Mouse (Mus musculus) embryonic facial prominence, embryonic 13.5 days (tissue): ENCODE results near the gene Zbtb48. TPM values are rescaled to one million over a fixed set of nuclear protein-coding genes. Genes with fewer than 3 reads are reported as not detected.
A peak's percentile ranks its signal among the peaks of the same experiment; 100 is the strongest.

Experiments
- ATAC-seq: fragments of 200-750 bp; cut with Nextera tagmentation; 2 replicates; pipeline ENCODE4 v1.8.0; 2017; ENCODE audit warnings: low read depth; ENCODE audit not compliant: insufficient number of reproducible peaks, insufficient read depth, low FRiP score, low TSS enrichment
- H3K27ac ChIP-seq: fragments of 300-500 bp; sonication (generic); 2 replicates; pipeline ENCODE4 v1.5.1; 2015; ENCODE audit warnings: moderate library complexity, mild to moderate bottlenecking, inconsistent platforms
- H3K27me3 ChIP-seq: fragments of 300-500 bp; sonication (generic); 2 replicates; pipeline ENCODE4 v1.6.1; 2015; ENCODE audit warnings: mild to moderate bottlenecking, inconsistent platforms
- H3K36me3 ChIP-seq: fragments of 300-500 bp; sonication (generic); 2 replicates; pipeline ENCODE4 v1.6.1; 2015; ENCODE audit warnings: mild to moderate bottlenecking, inconsistent platforms
- H3K4me1 ChIP-seq: fragments of 300-500 bp; sonication (generic); 2 replicates; pipeline ENCODE4 v1.6.1; 2015; ENCODE audit warnings: inconsistent platforms
- H3K4me2 ChIP-seq: fragments of 300-500 bp; sonication (generic); 2 replicates; pipeline ENCODE4 v1.6.1; 2015; ENCODE audit warnings: moderate library complexity, mild to moderate bottlenecking, inconsistent platforms
- H3K4me3 ChIP-seq: fragments of 300-500 bp; sonication (generic); 2 replicates; pipeline ENCODE4 v1.5.1; 2015; ENCODE audit warnings: mild to moderate bottlenecking, inconsistent platforms
- H3K9ac ChIP-seq: fragments of 300-500 bp; sonication (generic); 2 replicates; pipeline ENCODE4 v1.6.1; 2015; ENCODE audit warnings: mild to moderate bottlenecking, inconsistent platforms
- H3K9me3 ChIP-seq: fragments of 300-500 bp; sonication (generic); 2 replicates; pipeline ENCODE4 v1.6.1; 2016; ENCODE audit warnings: inconsistent platforms
- WGBS: fragments of 180-500 bp; shearing (Covaris S2); methylation state at CpG from one replicate; pipeline ENCODE4 v1.1.7; 2015; ENCODE audit warnings: mixed read lengths; 5-methylcytosine and 5-hydroxymethylcytosine counted together
- polyA plus RNA-seq: library from polyadenylated mRNA; unstranded; fragments of >200 nt; fragmentation: Nextera tagmentation; extraction: Ambion mirVana; gene quantifications from 2 replicates; pipeline ENCODE4 v1.2.1, GENCODE M21; 2015

The Zbtb48 gene
- polyA plus RNA-seq, 1 experiment from 2014 or later: 17.5 TPM

DNA sequence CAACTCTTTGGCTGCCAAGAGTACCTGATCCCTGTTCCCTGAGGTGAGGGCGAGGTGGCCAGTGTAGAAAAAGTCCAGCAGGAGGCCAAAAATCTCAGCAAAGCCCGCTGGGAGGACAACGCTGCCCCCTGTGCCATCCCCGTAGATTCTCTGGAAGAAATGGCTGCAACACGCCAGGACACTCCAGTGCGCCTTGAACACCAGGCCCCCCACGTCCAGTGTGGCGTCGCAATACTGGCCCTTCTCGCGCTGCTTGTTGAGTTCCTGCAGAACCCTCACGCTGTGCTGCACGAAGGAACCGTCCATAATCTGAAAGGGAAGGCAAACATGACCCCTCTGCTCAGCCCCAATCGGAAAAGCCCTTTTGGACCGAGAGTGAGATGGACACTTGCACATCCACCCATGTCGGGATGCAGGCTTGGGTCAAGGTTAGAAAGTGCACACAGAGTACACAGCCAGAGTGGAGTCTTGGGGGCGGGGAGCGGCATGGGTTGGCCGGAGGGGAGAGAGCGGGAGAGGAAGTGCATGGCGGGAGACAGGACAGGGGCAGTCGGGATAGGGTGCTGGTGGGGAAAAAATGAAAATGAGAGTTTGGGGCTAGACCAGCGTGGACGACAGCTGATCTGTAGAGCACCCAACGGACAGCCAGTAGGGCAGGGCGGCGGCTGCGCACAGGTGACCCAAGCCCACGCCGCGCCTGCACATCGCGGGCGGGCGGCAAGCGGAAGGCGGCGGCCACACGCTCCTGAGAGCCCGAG is 541 bp downstream of the Zbtb48 start:
- peak; percentile 5; the same call in 1 of the 2 replicates for ATAC-seq
- Histone ChIP-seq H3K4me2 (peak overlapping the region; percentile 98), H3K9me3 (no peaks in the 10 kb centered on the region), H3K36me3 (peaks cover 38% of the 10 kb centered on the region), H3K9ac (peak overlapping the region; percentile 85), H3K27me3 (0 out of 2 replicates have a peak, but pooled peaks cover 3% of the 10 kb centered on the region), H3K4me3 (peak overlapping the region; percentile 80), H3K27ac (peak overlapping the region; percentile 39), H3K4me1 (peaks cover 49% of the 10 kb centered on the region)
- WGBS: 2% methylated on average over 35 of the region's 41 CpGs

- Histone ChIP-seq H3K4me1 (peaks cover 41% of the 10 kb centered on the region), H3K27me3 (no peaks in the 10 kb centered on the region), H3K36me3 (peaks cover 62% of the 10 kb centered on the region), H3K27ac (no peak overlapping the region), H3K9ac (peak overlapping the region; percentile 85; the same call in 1 of the 2 replicates), H3K9me3 (no peaks in the 10 kb centered on the region), H3K4me2 (0 out of 2 replicates have a peak overlapping the region, but pooled peaks have one; percentile 98), H3K4me3 (no peak overlapping the region)
- no peak for ATAC-seq
- WGBS: 91% methylated on average over 11 of the region's 11 CpGs
Measured at GRCm38 (mm10) chr4:152024525-152024924, 2.9 kb downstream of the Zbtb48 start.

DNA sequence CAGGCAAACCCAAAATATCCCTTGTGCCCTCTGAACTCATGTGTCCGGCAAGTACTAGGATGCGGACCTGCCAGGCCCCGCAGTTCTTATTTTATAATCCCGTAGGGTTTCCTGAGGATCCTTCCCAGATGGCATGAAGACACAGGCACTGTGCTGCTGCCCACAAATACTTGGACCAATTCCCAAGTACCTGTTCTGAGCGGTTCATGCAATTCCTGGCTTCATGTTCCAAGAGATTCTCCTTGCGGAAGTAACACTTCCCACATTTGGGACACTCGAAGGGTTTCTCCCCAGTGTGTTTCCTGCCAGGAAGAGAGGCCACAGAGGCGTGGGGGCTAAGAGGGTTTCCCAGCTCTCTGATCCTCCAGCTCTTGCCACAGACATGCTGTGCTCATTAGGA is 5.0 kb downstream of the Zbtb48 start:
- no peak for ATAC-seq
- H3K27me3 ChIP-seq: no peaks in the 10 kb centered on the region
- no peaks in the 10 kb centered on the region for H3K9me3 ChIP-seq
- H3K27ac ChIP-seq: no peak overlapping the region
- 87% methylated on average over 8 of the region's 8 CpGs for WGBS
- peaks cover 76% of the 10 kb centered on the region for H3K36me3 ChIP-seq
- no peak overlapping the region for H3K4me2 ChIP-seq
- H3K4me1 ChIP-seq: peaks cover 28% of the 10 kb centered on the region
- no peak overlapping the region for H3K4me3 ChIP-seq
- H3K9ac ChIP-seq: no peak overlapping the region

DNA sequence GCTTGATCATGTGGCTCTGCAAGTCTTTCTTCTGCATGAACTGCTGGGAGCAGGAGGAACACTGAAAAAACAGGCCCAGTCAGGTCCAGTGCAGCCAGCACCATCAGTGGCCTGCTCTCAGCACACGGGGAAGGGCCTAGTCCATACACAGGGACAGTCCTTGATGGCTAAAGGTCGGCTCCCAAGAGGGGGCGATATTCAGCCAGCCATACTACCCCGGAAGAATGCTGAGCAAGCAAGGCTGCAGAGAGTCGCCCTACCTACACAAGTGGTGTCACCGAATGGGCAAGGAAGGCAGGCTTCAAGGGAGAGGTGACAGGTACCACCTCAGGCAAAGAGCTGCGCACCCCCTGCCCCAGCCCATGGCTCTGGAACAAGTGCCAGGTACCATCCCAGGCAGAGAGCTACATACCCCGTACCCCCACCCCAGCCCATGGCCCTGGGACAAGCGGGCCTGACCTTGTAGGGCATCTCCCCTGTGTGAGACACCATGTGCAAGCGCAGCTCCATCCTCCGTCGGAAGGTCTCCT is 5.8 kb downstream of the Zbtb48 start:
- Histone ChIP-seq H3K27ac (no peak overlapping the region), H3K4me2 (no peak overlapping the region), H3K4me3 (no peak overlapping the region), H3K9ac (no peak overlapping the region), H3K4me1 (peaks cover 25% of the 10 kb centered on the region), H3K27me3 (no peaks in the 10 kb centered on the region), H3K36me3 (peaks cover 76% of the 10 kb centered on the region), H3K9me3 (no peaks in the 10 kb centered on the region)
- ATAC-seq: no peak
- 81% methylated on average over 12 of the region's 12 CpGs for WGBS

- ATAC-seq: no peak
- Histone ChIP-seq H3K4me3 (no peak overlapping the region), H3K4me2 (no peak overlapping the region), H3K27ac (no peak overlapping the region), H3K36me3 (peaks cover 82% of the 10 kb centered on the region), H3K9me3 (no peaks in the 10 kb centered on the region), H3K4me1 (peaks cover 9% of the 10 kb centered on the region; the same call in 1 of the 2 replicates), H3K27me3 (no peaks in the 10 kb centered on the region), H3K9ac (no peak overlapping the region)
- WGBS: 93% methylated on average over 21 of the region's 21 CpGs
Measured at GRCm38 (mm10) chr4:152020024-152020423, 7.4 kb downstream of the Zbtb48 start.

DNA sequence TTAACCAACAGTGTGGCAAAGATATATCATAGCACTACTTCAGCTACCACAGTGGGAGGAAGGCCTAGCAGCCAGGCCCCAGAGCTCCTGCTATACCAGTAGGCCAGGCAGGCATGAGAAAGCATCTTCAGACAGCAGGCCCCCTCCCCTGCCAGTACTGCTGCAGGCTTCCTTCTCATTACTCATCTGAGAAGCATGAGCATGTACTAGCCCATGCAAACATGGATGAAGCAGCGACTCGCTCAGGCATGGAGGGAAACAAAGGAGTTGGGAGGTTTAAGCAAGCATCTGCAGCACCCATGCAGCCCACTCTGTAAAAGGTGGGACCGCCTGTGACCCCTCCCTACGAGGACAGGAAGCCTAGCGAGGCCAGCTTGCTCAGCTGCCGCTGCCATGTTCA is 8.4 kb downstream of the Zbtb48 start:
- Histone ChIP-seq H3K36me3 (peaks cover 83% of the 10 kb centered on the region), H3K9me3 (no peaks in the 10 kb centered on the region), H3K4me1 (no peaks in the 10 kb centered on the region), H3K4me3 (no peak overlapping the region), H3K9ac (no peak overlapping the region), H3K27ac (no peak overlapping the region), H3K27me3 (no peaks in the 10 kb centered on the region), H3K4me2 (no peak overlapping the region)
- 83% methylated on average over 6 of the region's 6 CpGs for WGBS
- no peak for ATAC-seq

DNA sequence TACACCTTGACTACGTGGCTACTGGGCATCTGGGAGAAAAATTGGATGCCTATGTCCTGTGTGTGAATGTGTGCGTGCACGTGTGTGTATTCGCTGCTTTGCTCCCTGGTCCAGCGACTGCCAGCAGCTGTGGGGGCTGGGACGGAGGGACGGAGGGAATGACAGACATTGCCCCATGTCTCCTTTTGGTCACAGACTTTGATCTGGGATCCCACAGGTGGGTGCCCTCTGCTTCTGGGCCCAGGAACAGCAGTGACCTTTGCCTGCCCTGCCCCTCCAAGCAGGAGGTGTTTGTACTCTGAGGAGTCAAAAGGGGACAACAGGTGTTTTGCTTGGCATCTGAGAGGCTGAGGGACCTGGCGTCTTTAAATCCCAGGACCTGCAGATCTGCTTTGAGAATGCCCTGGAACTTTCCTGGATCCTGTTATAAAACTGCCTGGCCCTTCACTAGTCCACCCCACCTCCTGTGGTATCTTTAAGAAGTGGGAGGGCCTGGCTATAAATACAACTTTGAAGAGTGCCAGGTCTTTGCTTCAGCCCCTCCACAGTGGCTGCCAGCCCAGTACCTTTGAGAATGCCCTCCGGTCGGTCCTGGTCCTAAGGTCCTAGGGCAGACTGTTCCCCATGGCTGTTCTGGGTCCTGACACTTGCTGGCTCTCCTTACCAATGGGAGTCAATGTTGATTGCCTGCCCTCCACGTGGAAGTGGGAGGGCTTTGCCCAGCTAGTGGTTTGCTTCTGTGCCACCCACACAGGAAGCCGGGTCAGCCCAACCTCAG is 14.2 kb downstream of the Zbtb48 start:
- H3K4me1 ChIP-seq: peaks cover 30% of the 10 kb centered on the region
- H3K4me2 ChIP-seq: no peak overlapping the region
- WGBS: 86% methylated on average over 12 of the region's 12 CpGs
- ATAC-seq: no peak
- no peak overlapping the region for H3K4me3 ChIP-seq
- peaks cover 46% of the 10 kb centered on the region for H3K36me3 ChIP-seq
- H3K9ac ChIP-seq: no peak overlapping the region
- no peak overlapping the region for H3K27ac ChIP-seq
- no peaks in the 10 kb centered on the region for H3K9me3 ChIP-seq
- H3K27me3 ChIP-seq: no peaks in the 10 kb centered on the region

- peaks cover 11% of the 10 kb centered on the region for H3K27me3 ChIP-seq
- ATAC-seq: no peak
- WGBS: 91% methylated on average over 16 of the region's 16 CpGs
- H3K4me2 ChIP-seq: peak overlapping the region; percentile 100; the same call in 1 of the 2 replicates
- no peak overlapping the region for H3K9ac ChIP-seq
- no peak overlapping the region for H3K4me3 ChIP-seq
- no peak overlapping the region for H3K27ac ChIP-seq
- peaks cover 41% of the 10 kb centered on the region for H3K4me1 ChIP-seq
- peaks cover 44% of the 10 kb centered on the region for H3K36me3 ChIP-seq
- H3K9me3 ChIP-seq: no peaks in the 10 kb centered on the region
Measured at GRCm38 (mm10) chr4:152012109-152012508, 15.4 kb downstream of the Zbtb48 start.

- Histone ChIP-seq H3K27ac (no peak overlapping the region; the same call in 1 of the 2 replicates), H3K4me3 (peak overlapping the region; percentile 75), H3K4me2 (peak overlapping the region; percentile 100), H3K9me3 (no peaks in the 10 kb centered on the region), H3K4me1 (peaks cover 44% of the 10 kb centered on the region), H3K36me3 (peaks cover 41% of the 10 kb centered on the region), H3K9ac (peak overlapping the region; percentile 78), H3K27me3 (peaks cover 14% of the 10 kb centered on the region)
- 66% methylated on average over 8 of the region's 8 CpGs for WGBS
- no peak for ATAC-seq
Measured at GRCm38 (mm10) chr4:152011171-152011760, 16.2 kb downstream of the Zbtb48 start.

DNA sequence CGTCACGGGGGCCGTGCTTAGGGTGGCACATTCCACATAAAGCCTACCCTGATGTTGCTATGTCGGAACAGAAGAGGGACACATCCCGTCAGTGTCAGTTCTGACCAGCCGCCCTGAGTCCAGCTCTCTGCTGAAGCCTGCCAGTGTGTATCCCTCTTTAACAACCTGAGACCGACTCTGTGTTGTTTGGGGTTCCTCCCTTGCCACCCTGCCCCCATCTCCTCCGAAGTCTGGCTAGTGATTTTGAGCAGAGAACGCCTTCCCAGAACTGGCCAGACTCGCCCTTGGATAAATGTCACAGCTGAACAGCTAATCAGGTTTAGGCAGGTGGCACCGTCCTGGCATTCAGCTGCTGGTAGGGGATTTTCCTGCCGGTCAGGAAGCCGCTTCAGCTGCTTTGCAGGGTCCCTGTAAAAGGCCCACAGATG is 16.8 kb downstream of the Zbtb48 start:
- H3K4me1 ChIP-seq: peaks cover 44% of the 10 kb centered on the region
- WGBS: 9% methylated on average over 13 of the region's 13 CpGs
- H3K27me3 ChIP-seq: peaks cover 14% of the 10 kb centered on the region
- H3K9me3 ChIP-seq: no peaks in the 10 kb centered on the region
- peaks cover 36% of the 10 kb centered on the region for H3K36me3 ChIP-seq
- ATAC-seq: no peak
- peak overlapping the region; percentile 100 for H3K4me2 ChIP-seq
- peak overlapping the region; percentile 78 for H3K9ac ChIP-seq
- no peak overlapping the region; the same call in 1 of the 2 replicates for H3K27ac ChIP-seq
- peak overlapping the region; percentile 75 for H3K4me3 ChIP-seq

DNA sequence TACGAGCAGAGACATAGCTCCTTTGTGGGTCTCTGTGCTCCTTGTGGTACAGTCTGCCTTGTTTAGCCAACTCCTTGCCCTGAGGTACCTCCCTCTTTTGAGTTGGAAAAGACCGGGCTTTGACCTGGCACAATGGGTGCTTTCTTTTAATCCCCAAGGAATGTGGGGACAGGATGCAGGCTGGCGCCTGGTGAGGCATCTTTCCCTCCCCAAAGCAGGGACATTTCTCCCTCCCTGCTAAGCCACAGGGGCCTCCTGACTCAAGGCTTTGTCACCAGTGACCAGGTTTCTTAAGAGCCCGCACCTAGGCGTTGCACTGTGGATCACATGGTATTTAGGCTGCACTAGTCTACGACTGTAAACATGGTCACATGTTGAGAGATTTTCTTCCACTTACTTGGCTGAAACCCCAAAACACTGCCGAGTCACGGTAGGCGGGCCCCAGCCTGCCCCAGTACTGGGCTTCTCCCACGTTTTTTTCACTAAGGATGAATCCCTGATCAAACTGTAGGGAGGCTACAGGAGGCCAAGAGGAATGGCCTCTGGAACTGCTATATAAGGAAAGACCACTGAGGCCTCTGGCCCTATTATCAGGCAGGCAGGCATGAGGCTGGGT is 17.3 kb downstream of the Zbtb48 start:
- 2% methylated on average over 10 of the region's 10 CpGs for WGBS

More for the DNA sequence above, 17.3 kb downstream of the Zbtb48 start:
- ATAC-seq: no peak
- Histone ChIP-seq H3K27me3 (peaks cover 14% of the 10 kb centered on the region), H3K9me3 (no peaks in the 10 kb centered on the region), H3K4me1 (peaks cover 44% of the 10 kb centered on the region), H3K36me3 (peaks cover 31% of the 10 kb centered on the region), H3K4me2 (peak overlapping the region; percentile 100), H3K4me3 (peak overlapping the region; percentile 75), H3K27ac (peak overlapping the region; percentile 88), H3K9ac (peak overlapping the region; percentile 78)
